Mouse (Mus musculus): Measurements from ENCODE around the gene Crygd.

DNA sequence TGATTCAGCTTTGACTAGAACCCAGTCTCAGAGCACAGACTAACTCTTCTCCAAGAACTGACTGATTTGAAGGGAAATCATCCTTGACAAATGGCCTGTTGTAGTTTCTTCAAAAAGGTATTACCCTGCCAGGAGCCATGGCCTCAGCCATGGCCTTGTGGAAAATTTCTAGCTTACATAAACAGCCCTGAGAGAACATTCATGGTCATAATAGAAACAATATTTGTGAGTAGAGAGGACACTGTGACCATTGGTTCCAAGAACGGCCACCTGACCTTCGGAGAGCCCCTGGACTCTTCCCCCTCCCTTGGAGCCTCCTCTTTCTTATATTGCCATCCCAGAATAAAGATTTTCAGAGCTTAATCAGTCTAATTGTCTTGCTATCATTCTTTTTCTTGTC, 19.8 kb downstream of the Crygd start:
- TF ChIP-seq POLR2A (IDR thresholded peaks at IDR 0.05; ENCODE audit: low read depth, low read length) (no peak), CTCF (IDR thresholded peaks at IDR 0.05; ENCODE audit: extremely low read depth, insufficient read depth, insufficient read length, insufficient replicate concordance) (no peak)
